Mouse (Mus musculus) lung, postnatal 0 days (tissue): ENCODE data around the gene Cdc73.

Experiments used
- CTCF ChIP-seq: IDR thresholded peaks from 2 replicates; pipeline ENCODE4 v1.5.1; 2016; ENCODE audit warnings: antibody characterized with exemption, mild to moderate bottlenecking
- EP300 ChIP-seq: IDR thresholded peaks from 2 replicates; pipeline ENCODE4 v1.6.1; 2016; ENCODE audit warnings: antibody characterized with exemption, mild to moderate bottlenecking, control low read depth

DNA sequence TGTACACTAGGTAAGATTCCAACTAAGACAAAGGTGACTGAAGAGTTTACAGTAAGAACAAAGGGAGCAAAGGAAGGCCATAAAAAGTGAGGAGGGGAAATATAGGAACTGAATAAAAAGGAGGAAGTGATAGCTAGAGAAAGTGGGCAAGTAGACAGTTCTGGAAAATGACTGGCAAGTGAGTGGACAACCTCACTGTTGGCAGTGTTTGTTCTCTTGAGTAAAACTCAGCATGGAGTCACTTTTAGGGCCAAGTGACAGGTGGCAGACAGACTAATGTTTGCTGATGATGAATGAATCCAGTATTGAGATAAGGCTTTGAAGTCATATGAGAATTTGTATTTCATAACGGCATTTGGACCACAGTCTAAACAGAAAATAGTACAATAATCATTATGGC, 144.5 kb downstream of the Cdc73 start:
- no peak for TF ChIP-seq EP300
- no peak for TF ChIP-seq CTCF
